Comparison of ENCODE assay signal across 8 mouse cellular contexts in genomic region chr4:137707216-137707990, GRCm38 (mm10). TPM values are rescaled to one million over a fixed set of nuclear protein-coding genes. Genes with fewer than 3 reads are reported as not detected.
A peak's percentile ranks its signal among the peaks of the same experiment; 100 is the strongest.
DNase-seq lines count a peak whose midpoint lies in the region; ATAC-seq lines count a peak whose summit lies in the region.

No protein-coding gene starts in this region.

- H3K27ac ChIP-seq in hindbrain, embryonic 12.5 days, result peak overlapping the region; percentile 14; the same call in 1 of the 2 replicates
- peak overlapping the region; percentile 80 for H3K27ac ChIP-seq in midbrain, embryonic 10.5 days (replicated peaks)

- H3K4me3 ChIP-seq in hindbrain, embryonic 12.5 days, result peak overlapping the region; percentile 62
- peak overlapping the region; percentile 66 for H3K4me3 ChIP-seq in midbrain, embryonic 10.5 days

- H3K9me3 ChIP-seq in hindbrain, embryonic 12.5 days (replicated peaks), result no peaks in the 10 kb centered on the region
- no peaks in the 10 kb centered on the region for H3K9me3 ChIP-seq in midbrain, embryonic 10.5 days (replicated peaks)

- H3K9ac ChIP-seq in hindbrain, embryonic 12.5 days, result peak overlapping the region; percentile 80

- peak; percentile 83 for ATAC-seq in hindbrain, embryonic 12.5 days (ENCODE audit: low FRiP score)
- no peak for ATAC-seq in activated CD4-positive, CD25-positive, alpha-beta regulatory T cell, adult 4 months

- peaks cover 38% of the 10 kb centered on the region for H3K4me1 ChIP-seq in hindbrain, embryonic 12.5 days
- H3K4me1 ChIP-seq in midbrain, embryonic 10.5 days, result peaks cover 40% of the 10 kb centered on the region

- H3K4me2 ChIP-seq in hindbrain, embryonic 12.5 days (replicated peaks), result peak overlapping the region; percentile 77

- peak; percentile 94 for DNase-seq in MN1 (ENCODE audit: low spot score)
- peak; percentile 59 for DNase-seq in c-Kit-positive CD71-positive TER-119-negative erythroid progenitor cells, embryonic 14.5 days (ENCODE audit: low read depth)
- peak; percentile 48 to 55 for DNase-seq in frontal cortex, postnatal 36 days (ENCODE audit: low spot score in 2 of 2)
- peak; percentile 60 to 73 for DNase-seq in left cerebral cortex, postnatal 36 days (ENCODE audit: low spot score in 2 of 2)
- peak; percentile 92 for DNase-seq in midbrain, embryonic 10.5 days (ENCODE audit: low spot score)
- DNase-seq in spleen, adult 12 weeks (ENCODE audit: low spot score), result peak; percentile 50

- intact Hi-C loops in left cerebral cortex, postnatal 36 days (cut with DNase I), result no loop called here

- WGBS in hindbrain, embryonic 12.5 days, result 3% methylated on average over 52 of the region's 52 CpGs
- WGBS in midbrain, embryonic 10.5 days, result 4% methylated on average over 52 of the region's 52 CpGs

- H3K36me3 ChIP-seq in hindbrain, embryonic 12.5 days, result no peaks in the 10 kb centered on the region
- no peaks in the 10 kb centered on the region for H3K36me3 ChIP-seq in midbrain, embryonic 10.5 days

- H3K27me3 ChIP-seq in hindbrain, embryonic 12.5 days, result peaks cover 6% of the 10 kb centered on the region; the same call in 1 of the 2 replicates
- peaks cover 39% of the 10 kb centered on the region for H3K27me3 ChIP-seq in midbrain, embryonic 10.5 days (ENCODE audit: low read depth, poor library complexity, severe bottlenecking)

RNA-seq across cellular contexts. Expression of gene Rap1gap, which starts 42.9 kb away (rescaled TPM):
- polyA plus RNA-seq in hindbrain, embryonic 12.5 days (2016; fragmentation: Nextera tagmentation; extraction: Ambion mirVana), result 17.1 and 19.8 TPM in 2 replicates
- 100 to 1,000 TPM; 311 to 333 TPM for total RNA-seq in left cerebral cortex, postnatal 36 days (2021)
- 4.5 and 6.0 TPM in 2 replicates for polyA plus RNA-seq in midbrain, embryonic 10.5 days (2016; fragmentation: Nextera tagmentation; extraction: Ambion mirVana)
- polyA plus RNA-seq in activated CD4-positive, CD25-positive, alpha-beta regulatory T cell, adult 4 months (2017; shearing (Covaris generic)), result under 1 TPM in 1 of 2 experiments, not detected in 1; 0.53 TPM
